Mouse (Mus musculus) kidney, embryonic 14.5 days (tissue): ENCODE results near the gene Ddx54. TPM values are rescaled to one million over a fixed set of nuclear protein-coding genes. Genes with fewer than 3 reads are reported as not detected.

Experiments
- ATAC-seq: fragments of 200-750 bp; cut with Nextera tagmentation; 2 replicates; pipeline ENCODE4 v1.8.0; 2017; ENCODE audit warnings: moderate number of reproducible peaks, mild to moderate bottlenecking, moderate TSS enrichment, moderate library complexity; ENCODE audit not compliant: low FRiP score, low TSS enrichment
- H3K27ac ChIP-seq: fragments of 300-500 bp; sonication (generic); 2 replicates; pipeline ENCODE4 v1.5.1; 2014; ENCODE audit warnings: low read depth, mild to moderate bottlenecking, low read length, moderate library complexity, mixed read lengths
- H3K27me3 ChIP-seq: fragments of 300-500 bp; sonication (generic); 2 replicates; pipeline ENCODE4 v1.6.1; 2014; ENCODE audit warnings: mild to moderate bottlenecking, low read length; ENCODE audit not compliant: control insufficient read depth, insufficient read depth
- H3K36me3 ChIP-seq: fragments of 300-500 bp; sonication (generic); 2 replicates; pipeline ENCODE4 v1.6.1; 2014; ENCODE audit warnings: low read length, mixed read lengths; ENCODE audit not compliant: control insufficient read depth, insufficient read depth
- H3K4me1 ChIP-seq: fragments of 300-500 bp; sonication (generic); 2 replicates; pipeline ENCODE4 v1.6.1; 2014; ENCODE audit warnings: low read length, mixed read lengths; ENCODE audit not compliant: control insufficient read depth, insufficient read depth
- H3K4me2 ChIP-seq: fragments of 300-500 bp; sonication (generic); replicated peaks from 2 replicates; pipeline ENCODE4 v1.6.1; 2014; ENCODE audit warnings: low read depth, mild to moderate bottlenecking, low read length
- H3K4me3 ChIP-seq: fragments of 300-500 bp; sonication (generic); 2 replicates; pipeline ENCODE4 v1.5.1; 2014; ENCODE audit warnings: mild to moderate bottlenecking, low read length
- H3K9ac ChIP-seq: fragments of 300-500 bp; sonication (generic); 2 replicates; pipeline ENCODE4 v1.6.1; 2014; ENCODE audit warnings: low read depth, mild to moderate bottlenecking, low read length, moderate library complexity
- H3K9me3 ChIP-seq: fragments of 300-500 bp; sonication (generic); 2 replicates; pipeline ENCODE4 v1.6.1; 2016; ENCODE audit warnings: low read length; ENCODE audit not compliant: control insufficient read depth
- WGBS: fragments of 180-500 bp; shearing (Covaris S2); extraction: QIAGEN DNeasy Blood & Tissue Kit; methylation state at CpG from one replicate; pipeline ENCODE4 v1.1.7; 2014; 5-methylcytosine and 5-hydroxymethylcytosine counted together
- polyA plus RNA-seq: library from polyadenylated mRNA; unstranded; fragments of >200 nt; fragmentation: Nextera tagmentation; extraction: Ambion mirVana; gene quantifications from 2 replicates; pipeline ENCODE4 v1.2.1, GENCODE M21; 2014

The Ddx54 gene
- polyA plus RNA-seq, 1 experiment from 2014 or later = 37.7 TPM

DNA sequence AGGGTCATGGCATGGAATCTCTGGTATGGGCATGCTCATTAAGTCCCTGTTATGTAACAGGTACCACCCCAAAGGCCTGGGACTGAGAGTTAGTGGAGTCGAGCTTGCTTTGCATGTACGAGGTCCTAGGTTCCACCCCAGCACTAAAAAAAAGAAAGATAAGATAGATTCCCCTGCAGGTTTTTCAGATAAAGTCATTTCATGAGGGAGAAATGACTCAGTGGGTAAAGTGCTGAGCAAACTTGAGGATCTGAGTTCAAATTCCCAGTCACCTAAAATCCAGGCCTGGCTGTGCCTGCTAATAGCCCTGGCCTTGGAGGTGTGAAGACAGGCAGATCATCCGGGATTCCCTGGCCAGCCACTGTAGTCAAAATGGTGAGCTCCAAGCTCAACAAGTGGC lies 59.3 kb downstream of the Ddx54 start:
- no peaks in the 10 kb centered on the region for H3K36me3 ChIP-seq
- no peaks in the 10 kb centered on the region for H3K27me3 ChIP-seq
- WGBS = 83% methylated on average over 3 of the region's 3 CpGs
- no peak overlapping the region for H3K4me3 ChIP-seq
- H3K4me1 ChIP-seq = no peaks in the 10 kb centered on the region
- no peak overlapping the region for H3K4me2 ChIP-seq
- no peak overlapping the region for H3K27ac ChIP-seq
- no peaks in the 10 kb centered on the region for H3K9me3 ChIP-seq
- no peak for ATAC-seq
- no peak overlapping the region for H3K9ac ChIP-seq

DNA sequence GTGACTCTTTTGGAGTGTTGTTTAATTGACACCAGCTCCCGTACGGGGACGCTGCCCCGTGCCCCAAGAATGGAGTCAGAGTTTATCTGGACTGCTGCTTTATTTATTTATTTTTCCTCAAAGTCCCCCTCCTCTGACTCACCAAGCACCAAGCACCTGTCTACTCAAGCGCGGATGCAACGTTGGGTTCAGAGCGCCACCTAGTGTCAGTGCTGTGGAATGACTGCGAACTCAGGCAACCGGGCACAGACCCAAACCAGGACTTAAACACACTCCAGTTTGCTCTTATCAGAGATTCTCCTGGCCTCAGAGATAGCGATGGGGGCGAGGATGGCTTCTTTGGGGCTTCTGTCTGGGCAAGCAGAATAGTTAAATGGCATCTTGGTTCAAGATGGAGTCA lies 61.1 kb downstream of the Ddx54 start:
- Histone ChIP-seq H3K9me3 (no peaks in the 10 kb centered on the region), H3K4me3 (no peak overlapping the region), H3K4me2 (no peak overlapping the region), H3K36me3 (no peaks in the 10 kb centered on the region), H3K4me1 (no peaks in the 10 kb centered on the region), H3K27me3 (no peaks in the 10 kb centered on the region), H3K9ac (no peak overlapping the region), H3K27ac (no peak overlapping the region)
- 5% methylated on average over 12 of the region's 12 CpGs for WGBS
- no peak for ATAC-seq

GRCm38 (mm10) chr5:120674229-120675145 lies 61.9 kb downstream of the Ddx54 start:
- H3K4me2 ChIP-seq = peak overlapping the region; percentile 2; the same call in 1 of the 2 replicates
- no peak overlapping the region for H3K4me3 ChIP-seq
- no peaks in the 10 kb centered on the region for H3K9me3 ChIP-seq
- 34% methylated on average over 21 of the region's 21 CpGs for WGBS
- H3K27ac ChIP-seq = no peak overlapping the region
- H3K36me3 ChIP-seq = no peaks in the 10 kb centered on the region
- peaks cover 2% of the 10 kb centered on the region; the same call in 1 of the 2 replicates for H3K27me3 ChIP-seq
- no peak overlapping the region for H3K9ac ChIP-seq
- ATAC-seq = peak; percentile 43
- peaks cover 5% of the 10 kb centered on the region; the same call in 1 of the 2 replicates for H3K4me1 ChIP-seq

DNA sequence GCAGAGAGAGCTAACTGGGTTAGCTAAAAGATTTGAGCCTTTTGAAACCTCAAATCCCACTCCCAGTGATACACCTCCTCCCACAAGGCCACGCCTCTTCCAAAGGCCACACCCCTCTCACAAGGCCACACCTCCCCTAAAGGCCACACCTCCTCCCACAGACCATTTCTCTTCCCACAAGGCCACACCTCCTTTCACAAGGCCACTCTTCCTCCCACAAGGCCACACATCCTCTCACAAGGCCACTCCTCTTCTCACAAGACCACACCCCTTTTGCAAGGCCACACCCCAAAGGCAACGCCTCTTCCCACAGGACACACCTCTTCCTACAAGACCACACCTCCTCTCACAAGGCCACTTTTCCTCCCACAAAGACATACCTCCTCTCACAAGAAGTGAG lies 65.0 kb downstream of the Ddx54 start:
- peaks cover 14% of the 10 kb centered on the region; the same call in 1 of the 2 replicates for H3K4me1 ChIP-seq
- no peak overlapping the region for H3K4me3 ChIP-seq
- WGBS = 23% methylated on average over 2 of the region's 2 CpGs
- H3K4me2 ChIP-seq = no peak overlapping the region
- no peaks in the 10 kb centered on the region for H3K36me3 ChIP-seq
- ATAC-seq = no peak
- peaks cover 5% of the 10 kb centered on the region for H3K27me3 ChIP-seq
- H3K9ac ChIP-seq = no peak overlapping the region
- no peak overlapping the region for H3K27ac ChIP-seq
- no peaks in the 10 kb centered on the region for H3K9me3 ChIP-seq

Other genes starting within 250 kb of the Ddx54 start
- not detected in 2 replicates for gene Lhx5, start 181.0 kb upstream of the Ddx54 start, polyA plus RNA-seq
- 10.5 and 12.5 TPM in 2 replicates for gene Sdsl, start 139.9 kb upstream of the Ddx54 start, polyA plus RNA-seq
- not detected in 2 replicates for gene Sds, start 136.2 kb upstream of the Ddx54 start, polyA plus RNA-seq
- gene Plbd2, start 109.1 kb upstream of the Ddx54 start, polyA plus RNA-seq = 41.5 and 44.5 TPM in 2 replicates
- 4.5 and 6.0 TPM in 2 replicates for gene Slc8b1, start 101.6 kb upstream of the Ddx54 start, polyA plus RNA-seq
- 33.8 and 37.3 TPM in 2 replicates for gene Tpcn1, start 24.1 kb upstream of the Ddx54 start, polyA plus RNA-seq
- gene Iqcd, start 23.7 kb upstream of the Ddx54 start, polyA plus RNA-seq = 0.57 and 1.4 TPM in 2 replicates
- gene Rita1, start 150 bp upstream of the Ddx54 start, polyA plus RNA-seq = 10.4 and 11.1 TPM in 2 replicates
- gene Cfap73, start 21.5 kb downstream of the Ddx54 start, polyA plus RNA-seq = not detected in 2 replicates
- 0.23 and 0.31 TPM in 2 replicates for gene Rasal1, start 36.1 kb downstream of the Ddx54 start, polyA plus RNA-seq
- gene Dtx1, start 99.2 kb downstream of the Ddx54 start, polyA plus RNA-seq = 7.3 and 10.1 TPM in 2 replicates
- 0.19 and 0.37 TPM in 2 replicates for gene Oas2, start 137.1 kb downstream of the Ddx54 start, polyA plus RNA-seq
- gene Oas3, start 164.9 kb downstream of the Ddx54 start, polyA plus RNA-seq = not detected in 2 replicates
- not detected in 2 replicates for gene Oas1e, start 182.8 kb downstream of the Ddx54 start, polyA plus RNA-seq
- gene Oas1c, start 199.8 kb downstream of the Ddx54 start, polyA plus RNA-seq = 0.30 and 0.63 TPM in 2 replicates
- gene Oas1f, start 234.6 kb downstream of the Ddx54 start, polyA plus RNA-seq = not detected in 2 replicates
- not detected in 2 replicates for gene Oas1h, start 248.7 kb downstream of the Ddx54 start, polyA plus RNA-seq